Mouse (Mus musculus) forebrain, embryonic 12.5 days (tissue): ENCODE measurements around the gene Elk3. TPM values are rescaled to one million over a fixed set of nuclear protein-coding genes. Genes with fewer than 3 reads are reported as not detected.

ENCODE experiments used
- ATAC-seq: fragments of 200-750 bp; cut with Nextera tagmentation; 2 replicates; pipeline ENCODE4 v1.8.0; 2017; ENCODE audit warnings: moderate TSS enrichment; ENCODE audit not compliant: low FRiP score
- H3K27ac ChIP-seq: fragments of 300-500 bp; sonication (generic); 2 replicates; pipeline ENCODE4 v1.5.1; 2016; ENCODE audit warnings: mild to moderate bottlenecking
- H3K27me3 ChIP-seq: fragments of 300-500 bp; sonication (generic); 2 replicates; pipeline ENCODE4 v1.6.1; 2016; ENCODE audit warnings: mild to moderate bottlenecking
- H3K36me3 ChIP-seq: fragments of 300-500 bp; sonication (generic); replicated peaks from 2 replicates; pipeline ENCODE4 v1.6.1; 2016; ENCODE audit warnings: mild to moderate bottlenecking
- H3K4me1 ChIP-seq: fragments of 300-500 bp; sonication (generic); 2 replicates; pipeline ENCODE4 v1.6.1; 2016
- H3K4me2 ChIP-seq: fragments of 300-500 bp; sonication (generic); 2 replicates; pipeline ENCODE4 v1.6.1; 2016; ENCODE audit warnings: mild to moderate bottlenecking, moderate library complexity
- H3K4me3 ChIP-seq: fragments of 300-500 bp; sonication (generic); replicated peaks from 2 replicates; pipeline ENCODE4 v1.5.1; 2016; ENCODE audit warnings: mild to moderate bottlenecking
- H3K9ac ChIP-seq: fragments of 300-500 bp; sonication (generic); 2 replicates; pipeline ENCODE4 v1.6.1; 2016; ENCODE audit warnings: mild to moderate bottlenecking
- H3K9me3 ChIP-seq: fragments of 300-500 bp; sonication (generic); 2 replicates; pipeline ENCODE4 v1.6.1; 2016
- WGBS: fragments of 180-500 bp; shearing (Covaris S2); methylation state at CpG from one replicate; pipeline ENCODE4 v1.1.7; 2016; 5-methylcytosine and 5-hydroxymethylcytosine counted together
- polyA plus RNA-seq: library from polyadenylated mRNA; unstranded; fragments of >200 nt; fragmentation: Nextera tagmentation; extraction: Ambion mirVana; gene quantifications from 2 replicates; pipeline ENCODE4 v1.2.1, GENCODE M21; 2016

Elk3 gene
- polyA plus RNA-seq, 1 experiment from 2014 or later = 12.6 TPM

DNA sequence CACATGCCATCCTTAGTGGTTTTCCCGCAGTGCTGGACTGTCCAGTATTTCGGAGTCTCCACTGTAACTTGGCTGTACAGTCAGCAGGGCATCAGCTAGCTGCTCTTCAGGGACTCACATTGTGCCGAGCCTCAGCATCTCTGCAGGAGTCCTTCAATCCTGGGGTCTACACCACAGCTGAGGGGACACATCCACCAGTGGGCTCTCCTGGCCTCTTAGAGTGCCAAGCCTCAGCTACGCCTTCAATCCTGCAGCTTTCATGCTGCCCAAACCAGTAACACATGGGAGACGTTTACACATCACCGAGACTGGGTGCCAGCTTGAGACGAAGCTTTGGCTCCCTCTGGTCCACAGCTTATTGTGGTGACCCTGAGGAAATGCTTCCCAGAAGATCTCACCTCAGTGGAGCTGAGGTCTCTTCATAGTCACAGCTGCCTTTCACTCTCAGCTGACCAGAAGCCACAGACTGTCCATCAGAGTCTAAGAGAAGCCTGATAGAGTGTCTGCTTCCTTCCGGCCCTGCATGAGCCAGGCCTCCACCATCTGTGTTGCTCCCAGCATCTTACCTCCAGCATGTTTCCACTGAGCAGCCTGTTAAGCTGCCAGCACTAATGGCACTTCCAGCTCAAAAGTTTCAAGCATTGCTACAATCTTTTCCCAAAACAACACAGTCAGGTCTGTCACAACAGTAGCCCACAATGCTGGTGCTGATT, 95.7 kb downstream of the Elk3 start:
- H3K36me3 ChIP-seq = peaks cover 48% of the 10 kb centered on the region
- no peak overlapping the region for H3K4me3 ChIP-seq
- H3K27ac ChIP-seq = no peak overlapping the region
- ATAC-seq = no peak
- H3K9me3 ChIP-seq = no peaks in the 10 kb centered on the region
- 91% methylated on average over 8 of the region's 8 CpGs for WGBS
- no peak overlapping the region for H3K9ac ChIP-seq
- no peaks in the 10 kb centered on the region for H3K4me1 ChIP-seq
- no peaks in the 10 kb centered on the region for H3K27me3 ChIP-seq
- H3K4me2 ChIP-seq = no peak overlapping the region

DNA sequence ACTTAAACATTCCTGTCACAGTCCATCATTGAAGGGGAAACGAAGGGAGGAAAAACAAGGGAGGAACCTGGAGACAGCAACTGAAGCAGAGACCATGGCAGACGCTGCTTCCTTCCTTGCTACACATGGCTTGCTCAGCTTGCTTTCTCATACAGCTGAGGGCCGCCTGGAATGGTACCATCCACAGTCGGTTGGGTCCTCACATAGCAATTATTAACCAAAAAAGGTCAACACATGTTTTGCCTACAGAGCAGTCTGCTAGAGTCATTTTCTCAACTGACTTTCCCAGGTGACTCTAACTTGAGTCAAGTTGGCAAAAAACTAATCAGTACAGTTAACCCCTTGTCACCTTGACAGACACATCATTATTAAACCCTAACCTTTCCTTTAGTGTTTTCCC, 96.7 kb downstream of the Elk3 start:
- Histone ChIP-seq H3K27me3 (no peaks in the 10 kb centered on the region), H3K4me2 (no peak overlapping the region), H3K4me1 (no peaks in the 10 kb centered on the region), H3K4me3 (no peak overlapping the region), H3K9ac (no peak overlapping the region), H3K9me3 (no peaks in the 10 kb centered on the region), H3K36me3 (peaks cover 48% of the 10 kb centered on the region), H3K27ac (no peak overlapping the region)
- no peak for ATAC-seq
- WGBS = 77% methylated on average over 4 of the region's 4 CpGs

DNA sequence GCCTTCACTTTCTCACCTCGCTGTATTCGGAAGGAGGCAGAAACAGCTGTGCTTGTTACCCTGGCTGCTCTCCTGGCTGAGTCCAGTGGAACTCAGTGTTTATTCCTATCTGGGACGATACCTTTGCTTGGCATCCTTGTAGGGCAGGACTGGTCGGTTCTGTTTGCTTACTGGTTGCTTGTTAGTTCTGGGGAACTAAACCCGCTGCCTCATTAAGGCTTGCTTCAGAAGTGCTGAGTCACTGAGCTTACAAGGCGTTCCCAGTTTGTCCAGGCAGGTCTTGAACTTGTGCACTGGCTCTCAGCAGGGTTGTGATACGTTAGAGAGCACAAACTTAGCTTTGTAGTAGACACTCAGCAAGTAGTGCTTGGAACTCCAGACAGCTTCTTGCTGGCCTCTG, 97.6 kb downstream of the Elk3 start:
- WGBS = 85% methylated on average over 7 of the region's 7 CpGs
- Histone ChIP-seq H3K4me2 (no peak overlapping the region), H3K9me3 (no peaks in the 10 kb centered on the region), H3K4me3 (no peak overlapping the region), H3K27me3 (no peaks in the 10 kb centered on the region), H3K36me3 (peaks cover 44% of the 10 kb centered on the region), H3K4me1 (no peaks in the 10 kb centered on the region), H3K9ac (no peak overlapping the region), H3K27ac (no peak overlapping the region)
- no peak for ATAC-seq

DNA sequence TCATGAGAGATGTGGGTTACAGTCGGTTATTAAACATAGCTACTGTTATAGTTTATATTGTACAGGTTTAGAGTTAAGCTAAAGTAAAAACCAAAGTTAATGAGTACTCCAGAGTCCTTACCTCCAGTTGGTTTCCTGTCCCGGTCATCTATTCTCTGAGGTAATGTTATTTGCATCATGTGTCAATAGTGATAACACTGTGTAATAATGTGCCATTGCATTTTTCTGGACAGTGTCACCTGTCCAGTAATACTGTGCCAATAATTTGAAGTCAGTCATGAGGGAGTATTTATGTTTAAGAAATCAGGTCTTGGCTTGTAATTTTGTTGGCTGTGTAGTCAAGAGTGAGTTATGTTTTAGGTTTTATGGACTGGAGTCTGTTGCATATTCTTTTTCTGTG, 98.2 kb downstream of the Elk3 start:
- WGBS = 93% methylated on average over 2 of the region's 2 CpGs
- no peaks in the 10 kb centered on the region for H3K9me3 ChIP-seq
- no peak for ATAC-seq

DNA sequence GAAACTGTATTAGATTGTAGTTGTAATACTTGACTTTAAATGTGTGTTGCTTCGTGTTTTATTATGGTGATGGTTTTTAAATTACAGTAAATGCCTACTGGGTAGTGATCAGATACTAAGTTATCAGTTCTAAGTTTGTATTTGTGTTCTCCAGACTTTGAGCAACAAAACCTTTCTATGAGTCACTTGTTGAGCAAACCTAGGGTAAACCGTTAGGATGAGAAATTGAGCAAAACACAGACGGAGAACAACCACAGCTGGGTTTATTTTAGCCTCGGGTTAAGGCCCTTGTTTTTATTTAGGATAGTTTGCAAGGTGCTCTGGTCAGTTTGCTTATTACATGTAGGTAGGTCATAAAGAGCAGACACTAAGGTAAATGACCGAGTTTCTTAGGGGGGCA, 103.8 kb downstream of the Elk3 start:
- H3K4me2 ChIP-seq = no peak overlapping the region
- H3K36me3 ChIP-seq = peaks cover 5% of the 10 kb centered on the region; the same call in 1 of the 2 replicates
- no peak overlapping the region for H3K4me3 ChIP-seq
- no peaks in the 10 kb centered on the region for H3K9me3 ChIP-seq
- no peak overlapping the region for H3K9ac ChIP-seq
- ATAC-seq = no peak
- no peaks in the 10 kb centered on the region for H3K4me1 ChIP-seq
- 90% methylated on average over 5 of the region's 5 CpGs for WGBS
- no peaks in the 10 kb centered on the region for H3K27me3 ChIP-seq
- no peak overlapping the region for H3K27ac ChIP-seq

More for the DNA sequence above, 98.2 kb downstream of the Elk3 start:
- Histone ChIP-seq H3K4me1 (no peaks in the 10 kb centered on the region), H3K9ac (no peak overlapping the region), H3K4me2 (no peak overlapping the region), H3K4me3 (no peak overlapping the region), H3K27me3 (no peaks in the 10 kb centered on the region), H3K27ac (no peak overlapping the region), H3K36me3 (peaks cover 38% of the 10 kb centered on the region)

DNA sequence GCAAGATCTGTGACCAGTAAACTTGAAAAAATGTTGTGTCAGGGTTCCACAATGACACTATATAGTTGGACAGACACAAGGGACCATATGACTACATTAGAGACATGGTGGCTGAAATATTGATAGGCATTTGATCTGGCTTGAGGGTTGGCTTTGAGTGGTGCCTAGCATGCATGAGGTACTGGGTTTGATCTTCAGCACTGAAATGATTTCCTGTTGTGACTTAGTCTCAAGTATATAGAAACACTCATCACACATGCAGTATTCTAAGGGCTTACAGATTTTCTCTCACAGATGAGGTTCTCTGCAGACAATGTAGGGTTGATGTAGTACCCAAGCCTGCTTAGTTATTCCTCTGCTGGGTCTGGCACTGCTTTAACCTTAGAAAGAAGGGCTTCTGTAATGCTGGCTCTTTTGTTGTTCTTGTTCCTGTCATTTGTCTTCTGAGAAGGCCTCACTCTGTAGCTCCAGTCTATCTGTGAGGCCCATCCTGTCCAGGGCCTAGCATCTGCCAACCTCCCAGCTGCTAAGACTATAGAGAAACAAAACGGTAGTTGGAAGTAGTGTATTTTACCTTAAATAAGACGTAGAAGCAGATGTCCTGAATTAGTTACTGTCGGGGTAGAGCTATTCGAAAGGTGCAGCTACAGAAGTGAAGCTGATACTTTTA, 105.5 kb downstream of the Elk3 start:
- WGBS = 92% methylated on average over 4 of the region's 4 CpGs
- no peak for ATAC-seq

DNA sequence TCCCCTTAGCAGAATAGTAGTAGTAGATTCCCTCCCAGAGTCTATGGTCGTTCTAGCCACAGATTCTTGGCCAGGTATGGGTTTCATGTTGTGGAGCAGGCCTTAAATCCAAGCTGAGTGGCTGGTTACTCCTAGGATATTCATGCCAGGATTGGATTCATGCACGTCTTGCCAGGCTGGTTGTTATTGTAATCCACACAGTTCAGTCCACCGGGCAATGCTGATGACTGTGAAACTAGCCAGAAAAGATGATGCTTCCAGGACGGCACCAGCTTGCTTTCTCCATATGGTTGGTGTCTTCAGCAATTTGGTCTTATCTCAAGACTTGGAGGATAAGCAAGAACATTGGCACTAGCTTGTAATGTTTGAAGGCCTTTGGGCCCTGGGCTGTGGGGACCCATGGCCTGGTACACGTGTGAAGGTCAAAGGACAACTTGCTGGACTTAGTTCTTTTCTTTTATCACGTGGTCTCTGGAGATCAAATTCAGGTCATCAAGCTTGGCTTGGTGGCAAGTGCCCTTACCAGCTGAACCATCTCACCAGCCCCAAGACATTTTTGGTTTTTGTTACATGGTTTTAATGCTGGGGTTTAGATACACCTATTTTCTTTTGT, 109.0 kb downstream of the Elk3 start:
- ATAC-seq = no peak
- Histone ChIP-seq H3K27ac (no peak overlapping the region), H3K9ac (no peak overlapping the region), H3K4me2 (no peak overlapping the region), H3K27me3 (no peaks in the 10 kb centered on the region), H3K9me3 (no peaks in the 10 kb centered on the region), H3K4me3 (no peak overlapping the region), H3K4me1 (no peaks in the 10 kb centered on the region), H3K36me3 (peaks cover 10% of the 10 kb centered on the region)
- WGBS = 92% methylated on average over 6 of the region's 6 CpGs

More for the DNA sequence above, 105.5 kb downstream of the Elk3 start:
- H3K9me3 ChIP-seq = no peaks in the 10 kb centered on the region
- H3K4me3 ChIP-seq = no peak overlapping the region
- H3K9ac ChIP-seq = no peak overlapping the region
- no peaks in the 10 kb centered on the region for H3K36me3 ChIP-seq
- no peaks in the 10 kb centered on the region for H3K4me1 ChIP-seq
- no peaks in the 10 kb centered on the region for H3K27me3 ChIP-seq
- no peak overlapping the region for H3K27ac ChIP-seq
- no peak overlapping the region for H3K4me2 ChIP-seq

DNA sequence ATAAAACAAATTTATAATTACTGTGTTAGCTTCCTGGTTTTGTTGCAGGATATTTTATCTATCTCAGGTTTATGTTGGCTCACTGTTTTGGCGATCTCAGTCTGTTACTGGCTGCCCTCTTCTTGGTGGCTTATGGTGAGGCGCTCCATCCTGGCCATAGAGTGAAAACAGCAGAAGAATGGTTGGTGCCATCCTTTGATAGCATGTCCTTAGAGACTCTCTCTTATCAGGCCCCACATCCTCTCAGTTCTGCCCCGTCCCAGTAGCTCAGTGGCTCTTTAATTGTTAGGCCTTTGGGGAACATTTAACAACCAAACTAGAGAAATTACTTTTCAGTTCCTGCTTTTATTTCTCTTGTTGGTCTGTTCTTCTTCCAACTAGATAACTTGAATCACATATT, 112.0 kb downstream of the Elk3 start:
- H3K27me3 ChIP-seq = no peaks in the 10 kb centered on the region
- 90% methylated on average over 3 of the region's 3 CpGs for WGBS
- H3K27ac ChIP-seq = no peak overlapping the region
- no peak for ATAC-seq
- no peak overlapping the region for H3K9ac ChIP-seq
- H3K4me3 ChIP-seq = no peak overlapping the region
- H3K4me1 ChIP-seq = peaks cover 16% of the 10 kb centered on the region
- H3K9me3 ChIP-seq = no peaks in the 10 kb centered on the region
- peaks cover 10% of the 10 kb centered on the region for H3K36me3 ChIP-seq
- H3K4me2 ChIP-seq = no peak overlapping the region

Other genes starting within 250 kb of the Elk3 start
- 1.3 and 1.5 TPM in 2 replicates for gene Cfap54, start 229.5 kb downstream of the Elk3 start, polyA plus RNA-seq
- 44.6 and 45.7 TPM in 2 replicates for gene Cdk17, start 150.3 kb downstream of the Elk3 start, polyA plus RNA-seq
- 137 and 145 TPM in 2 replicates for gene Lta4h, start 142.3 kb upstream of the Elk3 start, polyA plus RNA-seq
- 0.08 TPM in 1 of 2 replicates, not detected in the other for gene Hal, start 177.6 kb upstream of the Elk3 start, polyA plus RNA-seq
- 0.08 and 0.21 TPM in 2 replicates for gene Amdhd1, start 228.9 kb upstream of the Elk3 start, polyA plus RNA-seq
- gene Ccdc38, start 229.5 kb upstream of the Elk3 start, polyA plus RNA-seq = 0.56 and 0.72 TPM in 2 replicates